Mouse (Mus musculus): ENCODE data around the gene Eif4e2.

The Eif4e2 gene

GRCm38 (mm10) chr1:87201848-87202247 is 11.9 kb upstream of the Eif4e2 start:
- no peak for DNase-seq (ENCODE audit: low read depth, low spot score)

DNA sequence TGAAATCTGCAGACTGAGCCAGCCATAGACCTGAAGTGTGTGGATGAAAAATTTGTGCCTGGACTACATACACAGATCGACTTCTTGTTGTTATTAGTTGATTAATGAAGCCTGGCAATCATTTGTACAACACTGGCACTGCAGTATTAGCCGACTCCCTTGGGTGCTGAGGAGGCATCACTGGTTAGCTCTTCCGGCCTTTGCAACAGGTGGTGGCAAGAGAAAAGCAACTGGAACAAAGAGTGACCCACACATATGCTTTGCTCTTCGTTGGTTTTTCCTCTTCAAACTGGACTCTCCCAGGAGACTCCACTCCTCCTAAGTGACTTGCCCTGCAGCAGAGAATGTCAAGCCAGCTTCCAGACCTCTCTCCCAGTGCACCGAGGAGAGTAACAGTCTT is 9.9 kb upstream of the Eif4e2 start:
- DNase-seq (ENCODE audit: low read depth, low spot score): no peak

DNA sequence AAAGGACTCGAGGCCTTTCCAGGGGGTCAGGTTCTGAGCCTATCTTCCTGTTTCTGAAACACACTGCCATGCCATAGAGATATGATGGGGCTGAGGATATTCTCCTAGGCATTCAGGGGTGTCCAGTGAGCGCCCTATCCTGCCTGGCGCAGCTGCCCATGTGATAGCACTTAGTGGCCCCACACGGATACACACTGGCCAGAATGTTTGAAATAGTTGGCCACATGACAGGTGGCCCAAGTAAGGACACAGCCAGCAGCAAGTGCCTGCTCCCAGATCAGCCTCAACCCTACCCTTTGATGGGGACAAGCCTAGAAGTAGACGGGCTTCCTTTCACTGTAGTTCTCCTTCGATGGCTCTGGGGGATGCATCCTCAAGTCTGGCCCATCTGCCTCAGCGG is 9.2 kb upstream of the Eif4e2 start, which contains the start of gene Chrng:
Gene Chrng (plus strand): TSS at position 193 of the 400 bp plus-strand sequence.
- DNase-seq (ENCODE audit: low read depth, low spot score): no peak

DNA sequence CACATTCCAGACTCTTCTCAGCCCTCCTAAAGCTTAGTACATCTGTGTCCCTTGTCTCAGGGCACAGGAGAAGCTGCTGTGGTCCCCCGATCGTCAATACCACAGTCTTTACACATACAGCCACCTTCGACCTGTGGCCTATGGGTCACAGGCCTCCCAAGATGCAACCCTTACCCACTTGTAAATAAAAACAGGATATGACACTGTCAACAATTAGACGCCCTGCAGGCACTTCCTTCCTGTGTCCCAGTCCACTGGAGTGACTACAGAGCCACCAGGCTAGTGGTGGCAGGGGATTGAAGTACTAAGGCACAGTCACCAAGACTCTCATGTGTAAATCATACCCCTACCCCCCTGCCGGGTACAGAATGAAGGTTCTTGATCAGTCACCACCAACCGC is 8.7 kb upstream of the Eif4e2 start:
- DNase-seq (ENCODE audit: low read depth, low spot score): no peak

DNA sequence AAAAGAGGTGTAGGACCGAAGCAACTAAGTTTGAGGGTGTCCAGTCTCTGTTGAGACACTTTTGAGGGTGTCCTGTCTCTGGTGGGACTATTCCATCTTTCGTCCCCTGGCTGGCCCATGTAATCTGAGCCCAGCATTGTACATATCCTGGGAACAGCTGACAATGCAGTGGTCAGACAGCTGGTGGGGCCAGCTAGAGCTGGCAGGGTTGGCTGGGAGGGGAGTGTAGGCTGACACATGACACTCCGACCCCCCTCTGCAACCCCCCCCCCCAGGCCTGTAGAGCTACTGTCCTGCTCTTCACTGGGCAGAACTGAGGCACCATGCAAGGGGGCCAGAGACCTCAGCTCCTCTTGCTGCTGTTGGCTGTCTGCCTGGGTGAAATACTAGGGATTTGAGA is 8.2 kb upstream of the Eif4e2 start:
- no peak for DNase-seq (ENCODE audit: low read depth, low spot score)

GRCm38 (mm10) chr1:87206339-87206738 is 7.4 kb upstream of the Eif4e2 start:
- DNase-seq (ENCODE audit: low read depth, low spot score): no peak

DNA sequence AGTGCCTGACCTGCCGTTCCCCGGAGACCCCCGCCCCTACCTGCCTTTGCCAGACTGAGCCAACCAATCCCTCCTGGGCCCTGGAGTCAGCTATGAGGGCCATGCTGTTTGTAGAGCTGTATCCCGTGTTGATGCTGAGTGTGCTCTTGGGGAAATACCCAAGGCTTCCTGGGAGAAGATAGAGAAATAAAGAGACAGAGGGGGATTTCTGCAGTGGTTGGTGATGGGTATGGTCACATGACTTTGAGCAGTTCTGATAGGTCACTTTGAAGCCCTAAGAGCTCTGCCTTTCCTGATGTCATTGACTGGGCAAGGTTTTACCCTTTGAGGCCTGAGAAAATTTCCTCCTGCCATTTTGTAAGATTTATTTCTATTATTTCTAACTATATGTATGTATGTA is 2.3 kb upstream of the Eif4e2 start:
- no peak for DNase-seq (ENCODE audit: low read depth, low spot score)

DNA sequence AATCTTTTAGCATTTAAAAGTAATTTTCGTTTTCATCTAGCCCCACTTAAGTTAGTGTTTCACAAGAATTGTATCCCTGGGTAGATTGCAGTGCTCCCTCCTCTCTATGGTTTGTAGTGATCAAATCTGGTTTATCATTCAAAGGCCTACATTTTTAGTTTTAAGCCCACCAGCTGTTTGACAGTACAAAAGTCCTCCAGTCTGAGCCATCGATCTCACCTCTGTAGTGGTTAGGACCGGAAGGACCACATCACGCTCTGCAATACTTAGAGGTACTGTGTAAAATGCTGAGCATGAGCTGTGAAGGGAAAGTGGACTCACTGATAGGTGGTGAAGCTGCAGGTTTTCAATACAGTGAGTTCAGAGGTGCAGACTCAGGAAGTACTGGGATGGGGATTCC is 1.0 kb downstream of the Eif4e2 start:
- no peak for DNase-seq (ENCODE audit: low read depth, low spot score)

DNA sequence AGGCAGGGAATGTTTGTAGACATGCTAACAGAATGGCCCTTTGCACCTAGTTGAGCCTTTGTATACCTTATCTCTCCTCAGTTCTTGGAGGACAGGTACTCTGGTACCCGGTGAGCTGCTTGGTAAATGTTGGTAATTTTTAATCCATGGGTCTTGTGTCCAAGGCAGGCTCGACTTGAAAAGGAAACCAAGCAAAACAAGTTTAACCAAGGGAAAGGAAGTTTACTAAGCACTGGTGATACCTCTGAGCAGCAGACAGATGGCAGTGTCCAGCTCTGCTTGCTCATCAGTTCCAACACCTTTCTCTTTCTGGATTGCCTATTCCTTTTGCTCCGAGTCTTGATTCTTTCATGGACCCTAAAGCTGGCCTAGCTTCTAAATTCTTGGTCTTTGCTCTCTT is 4.2 kb downstream of the Eif4e2 start:
- DNase-seq (ENCODE audit: low read depth, low spot score): no peak

DNA sequence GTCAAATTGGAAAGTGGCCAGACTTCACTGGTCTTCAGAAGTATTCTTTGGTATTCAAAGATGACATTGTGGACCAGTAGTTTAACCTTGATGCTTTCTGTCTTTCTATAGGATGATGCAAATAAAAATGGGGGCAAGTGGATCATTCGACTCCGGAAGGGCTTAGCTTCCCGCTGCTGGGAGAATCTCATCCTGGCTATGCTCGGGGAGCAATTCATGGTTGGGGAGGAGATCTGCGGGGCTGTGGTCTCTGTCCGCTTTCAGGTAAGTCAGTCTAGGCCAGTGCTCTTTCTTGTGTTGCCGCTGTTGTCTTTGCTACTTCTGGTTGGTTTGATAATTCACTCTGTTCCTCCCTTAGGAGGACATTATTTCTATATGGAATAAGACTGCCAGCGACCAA is 12.0 kb downstream of the Eif4e2 start:
- no peak for DNase-seq (ENCODE audit: low read depth, low spot score)

DNA sequence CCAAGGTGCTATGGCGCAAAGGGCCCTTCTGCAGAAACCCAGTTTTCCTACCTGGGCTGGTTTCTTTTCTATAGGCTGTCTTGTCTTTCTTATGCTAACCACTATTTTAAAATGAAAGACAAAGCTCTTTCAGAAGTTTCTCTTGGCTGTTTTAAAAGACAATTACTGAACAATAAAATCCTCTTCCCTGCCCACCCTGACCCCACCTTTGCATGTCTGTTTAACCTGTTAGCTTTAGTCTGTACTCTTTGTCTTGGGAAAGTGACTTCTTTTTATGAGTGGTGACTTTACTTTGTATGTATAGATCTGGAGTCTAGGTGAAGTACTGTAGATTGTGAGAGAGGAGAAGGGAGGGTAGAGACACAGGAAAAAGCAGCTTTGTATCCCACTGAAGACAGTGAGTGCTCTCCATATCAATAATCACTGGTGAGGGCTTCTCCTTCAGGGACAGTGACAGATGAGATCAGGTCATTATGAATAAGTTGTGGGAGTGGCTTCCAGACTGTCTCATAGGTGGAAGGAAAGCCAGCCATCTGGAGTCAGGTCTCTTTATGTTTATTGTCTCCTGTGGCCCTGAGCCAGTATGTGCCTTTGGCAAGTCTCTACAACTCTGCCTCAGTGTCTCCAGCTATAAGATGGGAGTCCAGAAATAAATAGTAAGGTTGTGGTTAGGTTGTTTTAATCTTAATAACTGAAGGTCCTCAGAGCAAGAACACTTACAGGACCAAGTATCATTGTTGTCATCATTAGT is 12.9 kb downstream of the Eif4e2 start:
- no peak for DNase-seq (ENCODE audit: low read depth, low spot score)

DNA sequence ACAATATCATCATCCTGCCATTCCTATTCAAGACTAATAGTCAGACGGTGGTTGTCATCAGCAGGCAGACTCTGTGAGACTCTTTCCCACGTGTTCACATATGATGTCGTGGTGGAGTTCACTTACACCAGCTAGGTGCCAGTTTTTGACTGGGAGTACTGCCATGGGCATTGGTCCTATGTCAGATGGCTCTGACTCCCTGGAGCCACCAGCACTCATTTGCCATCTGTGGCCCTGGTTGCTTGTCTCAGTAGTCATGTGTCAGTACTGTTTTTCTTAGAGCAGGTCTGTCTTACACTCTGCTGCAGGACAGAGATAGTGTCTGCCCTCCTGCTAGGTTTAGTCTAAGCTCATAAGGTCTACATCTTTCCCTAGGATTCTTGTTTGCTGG is 13.4 kb downstream of the Eif4e2 start:
- DNase-seq (ENCODE audit: low read depth, low spot score): no peak

DNA sequence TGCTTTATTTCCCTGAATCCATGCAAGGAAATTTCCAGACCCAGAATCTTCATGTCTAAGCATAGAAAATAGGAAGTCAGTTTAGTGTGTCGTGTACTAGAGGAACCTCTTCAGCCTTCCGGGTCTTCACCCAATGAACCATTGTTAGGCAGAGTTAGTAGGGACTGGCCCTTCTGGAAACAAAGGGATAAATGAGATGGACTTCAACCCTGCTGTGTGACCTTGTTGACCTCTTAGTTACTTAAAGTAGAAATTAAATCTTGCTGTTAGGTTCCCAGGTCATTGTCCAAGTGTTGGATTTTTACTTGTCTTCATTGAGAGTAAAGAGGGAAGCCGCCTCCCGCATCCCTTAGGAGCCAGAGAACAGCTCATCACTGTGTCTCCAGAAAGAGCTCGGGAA is 16.9 kb downstream of the Eif4e2 start:
- DNase-seq (ENCODE audit: low read depth, low spot score): no peak

DNA sequence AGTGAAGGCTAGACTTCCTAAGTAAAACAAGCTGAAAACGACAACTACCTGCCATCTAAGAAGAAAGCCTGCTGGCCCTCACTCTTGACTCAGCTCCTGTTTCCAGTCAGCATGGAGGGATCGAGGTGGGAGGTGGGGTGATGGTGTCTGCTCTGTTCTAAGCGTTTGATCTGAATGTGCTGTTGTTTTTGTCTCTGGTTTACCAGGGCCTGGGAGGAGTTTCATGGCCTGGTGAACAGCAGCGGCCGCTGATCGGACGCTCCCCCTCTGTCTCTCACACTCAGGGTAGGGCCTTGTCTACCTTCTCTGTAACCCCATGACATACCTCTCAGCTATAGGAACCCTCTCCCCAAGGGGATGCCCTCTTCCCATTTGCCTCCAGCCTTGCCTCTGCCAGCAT is 18.5 kb downstream of the Eif4e2 start:
- DNase-seq (ENCODE audit: low read depth, low spot score): no peak

DNA sequence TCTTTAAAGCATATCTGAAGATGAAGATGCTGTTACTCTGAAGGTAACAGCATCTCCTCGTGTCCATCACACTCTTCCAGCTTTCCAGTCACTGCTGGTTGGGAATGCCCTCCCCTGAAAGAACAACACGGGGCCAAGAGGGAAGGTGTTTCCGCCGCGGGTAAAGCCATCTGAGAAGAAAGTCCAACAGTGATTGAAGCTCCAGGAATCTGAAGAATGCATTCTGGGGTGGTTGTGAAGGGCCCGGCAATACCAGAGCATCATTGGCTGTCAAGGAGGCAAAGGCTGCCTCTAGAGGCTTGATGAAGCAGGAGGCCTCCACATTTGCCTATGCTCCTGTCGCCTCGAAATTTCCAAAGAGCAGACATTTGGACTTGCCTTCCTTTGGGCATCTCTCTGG is 25.3 kb downstream of the Eif4e2 start:
- DNase-seq (ENCODE audit: low read depth, low spot score): no peak

GRCm38 (mm10) chr1:87243021-87243420 is 29.3 kb downstream of the Eif4e2 start:
- no peak for DNase-seq (ENCODE audit: low read depth, low spot score)

DNA sequence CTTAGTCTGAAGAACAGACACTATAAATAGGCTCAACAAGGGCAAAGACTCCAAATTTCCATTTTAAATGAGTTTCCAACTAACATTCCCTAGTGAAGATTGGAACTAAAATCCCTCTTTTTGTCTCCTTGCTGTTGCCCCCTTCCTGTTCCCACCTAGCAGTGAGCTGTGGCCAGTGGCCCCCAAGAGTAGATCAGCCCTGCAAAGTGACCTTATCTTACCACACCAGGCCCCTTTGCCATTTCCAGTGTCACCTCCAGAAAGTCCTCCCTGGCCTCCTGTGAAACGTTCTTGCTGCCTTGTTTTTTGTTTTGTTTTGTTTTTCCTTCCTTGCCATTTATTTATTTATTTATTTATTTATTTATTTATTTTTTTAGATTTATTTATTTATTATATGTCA is 31.7 kb downstream of the Eif4e2 start:
- DNase-seq (ENCODE audit: low read depth, low spot score): no peak

GRCm38 (mm10) chr1:87245929-87246815 is 32.5 kb downstream of the Eif4e2 start:
- DNase-seq (ENCODE audit: low read depth, low spot score): peak; percentile 71

GRCm38 (mm10) chr1:87252040-87252609 is 38.4 kb downstream of the Eif4e2 start:
- no peak for DNase-seq (ENCODE audit: low read depth, low spot score)

DNA sequence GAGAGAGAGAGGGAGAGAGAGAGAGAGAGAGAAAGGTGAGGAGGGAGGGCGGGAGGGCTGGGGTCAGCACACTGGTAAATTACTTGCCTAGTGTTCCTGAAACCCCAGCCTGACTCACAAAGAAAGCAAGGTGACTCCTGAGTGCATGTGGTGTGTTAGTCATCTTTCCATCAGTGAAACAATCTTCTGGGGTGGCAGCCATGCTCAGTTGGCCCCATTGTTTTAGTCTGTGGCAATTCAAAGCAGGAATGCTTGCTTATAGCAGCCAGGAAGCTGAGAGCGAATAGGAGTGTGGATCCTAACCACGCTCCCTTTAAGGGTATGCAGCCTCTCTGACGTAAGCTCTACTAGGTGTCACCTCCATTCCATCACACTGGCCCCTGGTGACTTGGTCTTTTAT is 41.5 kb downstream of the Eif4e2 start:
- DNase-seq (ENCODE audit: low read depth, low spot score): no peak

- DNase-seq (ENCODE audit: low read depth, low spot score): no peak
These were observed 44.0 kb downstream of the Eif4e2 start for GRCm38 (mm10) chr1:87257691-87258090.

GRCm38 (mm10) chr1:87258484-87258883 is 44.8 kb downstream of the Eif4e2 start:
- no peak for DNase-seq (ENCODE audit: low read depth, low spot score)

DNA sequence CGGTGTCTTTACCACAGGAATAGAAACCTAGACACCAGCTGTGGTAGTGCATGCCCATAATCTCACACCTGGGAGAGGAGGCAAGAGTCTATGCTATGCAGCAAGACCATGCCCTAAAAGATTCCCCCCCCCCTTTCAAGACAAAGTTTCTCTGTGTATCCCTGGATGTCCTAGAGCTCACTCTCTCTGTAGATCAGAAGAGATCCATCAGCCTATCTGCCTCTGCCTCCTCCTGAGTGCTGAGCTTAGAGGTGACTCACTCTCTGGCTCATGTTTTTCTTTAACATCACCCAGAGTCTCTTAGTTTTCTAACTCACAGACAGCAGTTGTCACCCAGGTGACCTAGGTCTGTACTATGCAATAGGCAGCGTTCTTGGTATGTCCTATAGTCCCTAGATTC is 45.6 kb downstream of the Eif4e2 start:
- no peak for DNase-seq (ENCODE audit: low read depth, low spot score)

Measured in embryo, embryonic 11.5 days (tissue).